Mouse (Mus musculus) urinary bladder, postnatal 4 days (tissue): Measurements from ENCODE around the gene Kat8.
"Not testable (repeated sequence)": the region's sequence is repeated elsewhere in the genome, so short reads cannot be mapped to it uniquely, and the experiment has no call there.

Source experiments
- DNase-seq, 2 experiments: peaks; one replicate each; pipeline ENCODE4 v3.0.0; 2021 to 2022; ENCODE audit warnings: low spot score in 2 of 2

The Kat8 gene

GRCm38 (mm10) chr7:127931351-127932135 lies 19.2 kb downstream of the Kat8 start:
- DNase-seq: peak in 1 of 2 experiments; percentile 56

- DNase-seq: no peak
Observed at GRCm38 (mm10) chr7:127932273-127933031, 20.1 kb downstream of the Kat8 start.

- no peak for DNase-seq
Observed at GRCm38 (mm10) chr7:127934075-127934474, 21.8 kb downstream of the Kat8 start.

- peak; percentile 96 for DNase-seq
Observed at GRCm38 (mm10) chr7:127935028-127935722, 22.9 kb downstream of the Kat8 start.

GRCm38 (mm10) chr7:127935748-127936159 lies 23.4 kb downstream of the Kat8 start:
- no peak for DNase-seq

- DNase-seq: no peak
Observed at GRCm38 (mm10) chr7:127936216-127936884, 24.0 kb downstream of the Kat8 start.

GRCm38 (mm10) chr7:127942097-127942496 lies 29.8 kb downstream of the Kat8 start:
- not testable (repeated sequence) for DNase-seq

GRCm38 (mm10) chr7:127944614-127945013 lies 32.3 kb downstream of the Kat8 start:
- DNase-seq: no peak

- DNase-seq: no peak
Observed at GRCm38 (mm10) chr7:127946470-127947023, 34.2 kb downstream of the Kat8 start, which contains the start of gene Prss36. Prss36 (minus strand) TSS chr7:127946725.

- no peak for DNase-seq
Observed at GRCm38 (mm10) chr7:127952864-127953581, 40.7 kb downstream of the Kat8 start.

GRCm38 (mm10) chr7:127959364-127959763 lies 47.0 kb downstream of the Kat8 start:
- no peak for DNase-seq

GRCm38 (mm10) chr7:127966371-127966918 lies 54.1 kb downstream of the Kat8 start:
- no peak for DNase-seq

GRCm38 (mm10) chr7:127967004-127967921 lies 54.9 kb downstream of the Kat8 start, which contains the start of gene Fus:
Fus (plus strand) TSS chr7:127967457.
- peak; percentile 94 to 96 for DNase-seq

- peak; percentile 73 to 82 for DNase-seq
Observed at GRCm38 (mm10) chr7:127967922-127968828, 55.9 kb downstream of the Kat8 start.

GRCm38 (mm10) chr7:127974413-127974930 lies 62.2 kb downstream of the Kat8 start:
- no peak for DNase-seq
